Mouse (Mus musculus) ES-Bruce4 (cell line): ENCODE results near the gene Maml2. TPM values are rescaled to one million over a fixed set of nuclear protein-coding genes. Genes with fewer than 3 reads are reported as not detected.

Source experiments
- H3K27ac ChIP-seq: 2 replicates; pipeline ENCODE4 v1.5.1; 2012; ENCODE audit warnings: low read length, inconsistent platforms; ENCODE audit not compliant: insufficient read depth
- H3K27me3 ChIP-seq: 2 replicates; pipeline ENCODE4 v1.6.1; 2012; ENCODE audit warnings: mild to moderate bottlenecking, low read length, inconsistent platforms; ENCODE audit not compliant: control insufficient read depth, poor library complexity, insufficient read depth, severe bottlenecking
- H3K36me3 ChIP-seq: 2 replicates; pipeline ENCODE4 v1.6.1; 2012; ENCODE audit warnings: inconsistent platforms, mild to moderate bottlenecking, low read length, moderate library complexity; ENCODE audit not compliant: control insufficient read depth, poor library complexity, insufficient read depth, severe bottlenecking
- H3K4me1 ChIP-seq: one replicate; pipeline ENCODE4 v1.8.1; 2011; ENCODE audit warnings: low read length; ENCODE audit not compliant: control insufficient read depth, insufficient read depth
- H3K4me3 ChIP-seq: 2 replicates; pipeline ENCODE4 v1.5.1; 2011; ENCODE audit warnings: low read depth, mild to moderate bottlenecking, low read length
- H3K9ac ChIP-seq: 2 replicates; pipeline ENCODE4 v1.6.1; 2012; ENCODE audit warnings: low read depth, mild to moderate bottlenecking, inconsistent platforms; ENCODE audit not compliant: poor library complexity, severe bottlenecking
- H3K9me3 ChIP-seq: replicated peaks from 2 replicates; pipeline ENCODE4 v1.6.1; 2012; ENCODE audit warnings: mild to moderate bottlenecking, low read length, inconsistent platforms; ENCODE audit not compliant: control insufficient read depth, poor library complexity, insufficient read depth, severe bottlenecking
- CTCF ChIP-seq: IDR thresholded peaks from one replicate; pipeline ENCODE4 v1.8.1; 2011; ENCODE audit warnings: low read depth, low read length
- EP300 ChIP-seq: IDR thresholded peaks from 2 replicates; pipeline ENCODE4 v1.6.1; 2011; ENCODE audit warnings: low read depth, low read length; ENCODE audit not compliant: insufficient read depth
- POLR2A ChIP-seq: IDR thresholded peaks from one replicate; pipeline ENCODE4 v1.8.1; 2011; ENCODE audit warnings: low read length; ENCODE audit not compliant: insufficient read depth
- polyA plus RNA-seq: library from polyadenylated mRNA; stranded (reverse); fragments of >200 nt; gene quantifications from 2 replicates; pipeline ENCODE4 v1.2.4, GENCODE M21; 2011; ENCODE audit warnings: low read depth; ENCODE audit not compliant: missing spikeins, insufficient read depth, insufficient read length

The Maml2 gene
- polyA plus RNA-seq, 1 experiment = 1.4 TPM

DNA sequence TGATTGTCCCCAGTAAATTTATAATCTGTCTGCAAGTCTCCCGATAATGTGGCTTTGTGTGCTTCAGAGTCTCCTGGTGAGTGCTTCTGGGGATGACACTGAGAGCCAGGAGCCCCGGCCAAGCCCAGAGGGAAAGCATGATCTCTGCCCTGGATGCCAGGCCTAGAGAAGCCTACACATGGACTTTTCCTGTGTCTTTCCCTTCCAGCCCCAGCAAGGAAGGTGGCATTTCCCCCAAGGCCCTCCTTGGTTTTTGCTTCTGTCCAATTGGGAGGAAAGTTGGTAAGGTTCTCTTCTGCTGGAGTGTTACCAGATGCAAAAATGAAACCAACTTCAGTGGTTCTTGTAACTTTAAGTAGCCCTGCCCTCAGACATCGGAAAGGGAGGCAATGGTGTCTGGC lies 2.3 kb downstream of the Maml2 start:
- H3K27ac ChIP-seq = no peak overlapping the region
- H3K4me1 ChIP-seq = no peaks in the 10 kb centered on the region
- peaks cover 7% of the 10 kb centered on the region for H3K27me3 ChIP-seq
- H3K36me3 ChIP-seq = no peaks in the 10 kb centered on the region
- H3K4me3 ChIP-seq = no peak overlapping the region
- no peak overlapping the region for H3K9ac ChIP-seq
- no peaks in the 10 kb centered on the region for H3K9me3 ChIP-seq
- no peak for TF ChIP-seq EP300
- no peak for TF ChIP-seq POLR2A
- no peak for TF ChIP-seq CTCF

DNA sequence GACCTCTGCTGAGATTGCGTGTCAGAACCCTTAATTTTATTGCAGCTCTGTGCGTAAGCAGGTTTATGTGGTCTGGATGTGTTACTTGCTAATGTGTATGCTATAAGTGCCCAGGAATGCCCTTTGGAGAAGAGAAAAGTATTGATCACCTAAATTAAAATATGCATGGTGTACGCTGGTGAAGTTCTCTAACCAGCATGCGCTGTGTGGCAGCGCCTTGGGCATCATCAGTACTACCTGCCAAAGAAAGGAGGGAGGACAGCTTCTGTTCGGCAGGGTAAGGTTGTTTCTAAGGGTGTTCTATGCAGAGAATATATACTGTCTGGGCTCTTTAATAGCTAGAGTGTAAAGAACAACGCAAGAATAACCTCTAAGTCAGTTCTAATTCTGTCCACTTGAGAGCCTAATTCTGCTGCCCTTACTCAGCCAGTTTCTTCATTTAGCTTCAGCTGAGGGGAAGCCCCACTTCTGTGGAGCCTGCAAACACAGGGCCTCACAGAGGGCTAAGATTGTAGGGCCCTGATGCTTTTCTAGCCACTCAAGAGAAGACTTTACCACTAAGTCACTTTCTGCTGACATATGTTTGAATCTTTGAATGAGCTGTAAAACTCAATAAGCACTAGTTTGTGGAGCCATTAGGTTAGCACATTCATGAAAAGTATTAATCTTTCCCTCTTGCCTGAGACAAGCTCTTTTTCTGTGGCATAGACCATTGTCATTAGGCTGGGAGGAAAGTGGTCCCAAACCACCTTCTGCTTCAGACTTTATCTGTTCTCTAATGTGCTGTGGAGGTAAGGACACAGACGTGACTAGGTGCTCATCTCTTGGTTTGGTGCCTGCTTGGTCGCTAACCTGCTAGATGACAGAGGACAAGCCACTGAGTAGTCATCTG lies 3.4 kb downstream of the Maml2 start:
- TF ChIP-seq POLR2A (no peak), EP300 (no peak), CTCF (no peak)
- Histone ChIP-seq H3K27ac (no peak overlapping the region), H3K4me1 (no peaks in the 10 kb centered on the region), H3K9ac (no peak overlapping the region), H3K4me3 (no peak overlapping the region), H3K36me3 (no peaks in the 10 kb centered on the region), H3K27me3 (peaks cover 5% of the 10 kb centered on the region), H3K9me3 (no peaks in the 10 kb centered on the region)

DNA sequence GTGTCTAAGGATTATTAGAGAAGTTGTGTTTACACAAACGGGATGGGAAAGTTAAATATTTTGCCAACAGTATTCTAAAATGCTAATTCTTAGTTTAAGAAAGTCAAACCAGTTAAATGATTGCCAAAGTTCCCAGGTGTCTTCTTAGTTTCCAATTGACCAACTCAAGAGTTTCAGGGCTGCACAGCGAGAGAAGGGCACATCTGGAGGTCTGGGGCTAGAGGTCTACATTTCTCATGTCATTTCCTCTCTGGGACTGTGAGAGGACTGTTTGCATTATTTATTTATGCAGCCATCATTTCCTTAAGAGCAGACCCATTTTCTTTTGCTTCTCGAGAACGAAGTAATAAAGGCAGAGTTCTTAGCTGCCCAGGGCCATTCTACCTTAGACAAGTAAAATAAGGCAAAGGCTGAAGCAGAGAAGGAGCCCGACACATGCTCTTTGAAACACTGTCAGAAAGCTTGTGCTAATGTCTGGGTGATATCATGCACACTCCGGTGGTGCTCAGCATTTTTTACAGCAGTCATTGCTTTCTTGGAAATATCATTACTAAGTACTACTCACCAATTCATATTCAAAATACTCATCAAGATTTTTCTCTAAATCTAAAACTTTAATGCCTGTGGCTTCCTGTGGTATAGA lies 4.5 kb downstream of the Maml2 start:
- Histone ChIP-seq H3K9ac (no peak overlapping the region), H3K4me3 (no peak overlapping the region), H3K36me3 (no peaks in the 10 kb centered on the region), H3K9me3 (no peaks in the 10 kb centered on the region), H3K27me3 (peaks cover 3% of the 10 kb centered on the region), H3K4me1 (no peaks in the 10 kb centered on the region), H3K27ac (no peak overlapping the region)
- TF ChIP-seq CTCF (no peak), EP300 (no peak)

DNA sequence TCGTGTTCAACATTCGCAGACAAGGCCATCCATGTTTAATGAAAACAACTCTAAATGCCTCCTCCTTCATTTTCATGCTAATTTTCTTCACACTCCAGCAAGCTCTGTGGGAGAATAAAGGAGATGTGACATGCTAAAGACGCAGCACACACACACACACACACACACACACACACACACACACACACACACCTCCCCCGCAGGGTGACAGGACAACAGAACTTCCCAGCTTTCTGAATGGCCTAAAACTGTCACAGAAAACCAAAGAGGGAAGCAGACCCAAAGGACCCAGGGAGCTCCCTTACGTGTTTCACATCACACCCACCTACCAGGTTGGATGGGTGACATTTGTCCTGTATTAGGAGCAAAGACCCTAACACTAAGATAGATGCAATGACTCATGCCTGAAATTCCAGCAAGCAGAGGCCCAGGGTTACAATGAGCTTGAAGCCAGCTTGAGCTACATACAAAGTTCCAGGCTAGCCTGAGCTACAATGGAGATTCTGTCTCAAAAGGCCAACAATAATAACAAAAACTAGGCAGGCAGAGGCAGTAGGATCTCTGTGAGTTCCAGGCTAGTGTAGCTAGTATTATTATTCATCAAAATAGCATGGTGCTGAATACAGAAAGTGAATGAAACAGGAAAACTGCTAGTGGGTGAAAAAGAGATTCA lies 5.5 kb downstream of the Maml2 start:
- TF ChIP-seq POLR2A = no peak
- H3K9ac ChIP-seq = no peak overlapping the region
- no peaks in the 10 kb centered on the region for H3K9me3 ChIP-seq
- no peaks in the 10 kb centered on the region for H3K27me3 ChIP-seq
- H3K36me3 ChIP-seq = no peaks in the 10 kb centered on the region
- no peak overlapping the region for H3K27ac ChIP-seq
- H3K4me3 ChIP-seq = no peak overlapping the region
- no peaks in the 10 kb centered on the region for H3K4me1 ChIP-seq

DNA sequence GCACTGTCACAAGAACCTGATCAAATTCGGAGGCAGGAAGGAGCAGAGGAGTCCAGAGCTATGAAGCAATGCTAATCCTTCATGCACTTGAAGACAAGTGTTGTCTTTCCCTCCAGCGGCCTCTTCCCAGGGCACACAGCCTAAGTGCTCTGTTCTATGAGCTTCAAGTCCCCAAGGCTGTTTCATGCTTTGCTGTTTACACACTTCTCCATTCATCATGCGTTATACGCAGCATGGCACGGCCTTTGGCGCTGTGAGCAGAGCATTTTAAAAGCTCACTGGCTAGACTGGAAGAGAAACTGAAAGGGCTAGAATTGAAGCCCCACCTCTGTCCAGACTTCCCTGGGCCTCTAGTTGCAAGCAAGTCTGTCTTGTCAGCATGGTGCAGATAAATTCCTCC lies 6.2 kb downstream of the Maml2 start:
- Histone ChIP-seq H3K4me1 (no peaks in the 10 kb centered on the region), H3K9me3 (no peaks in the 10 kb centered on the region), H3K27ac (no peak overlapping the region)

DNA sequence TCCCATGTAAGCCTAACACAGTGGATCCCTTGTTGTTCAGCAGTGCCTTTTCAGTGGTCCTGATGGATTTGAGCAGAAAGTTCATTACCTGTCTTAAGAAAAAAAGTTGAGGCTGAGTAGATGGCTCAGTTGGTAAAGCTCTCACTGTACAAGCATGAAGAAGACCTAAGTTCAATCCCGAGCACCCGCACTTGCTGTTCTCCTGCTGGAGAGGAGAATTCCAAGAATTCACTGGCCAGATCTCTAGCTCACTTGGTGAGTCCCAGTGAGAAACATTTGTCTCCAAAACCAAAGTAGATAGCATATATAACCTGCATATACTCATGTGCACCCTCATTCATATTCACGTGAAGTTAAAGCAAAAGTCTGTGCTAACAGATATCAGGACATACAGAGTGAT lies 8.7 kb downstream of the Maml2 start:
- Histone ChIP-seq H3K27me3 (no peaks in the 10 kb centered on the region), H3K27ac (no peak overlapping the region), H3K4me3 (no peak overlapping the region), H3K36me3 (no peaks in the 10 kb centered on the region), H3K4me1 (no peaks in the 10 kb centered on the region), H3K9ac (no peak overlapping the region), H3K9me3 (no peaks in the 10 kb centered on the region)
- TF ChIP-seq EP300 (no peak), CTCF (no peak), POLR2A (no peak)

More for the DNA sequence above, 6.2 kb downstream of the Maml2 start:
- TF ChIP-seq POLR2A (no peak), CTCF (no peak), EP300 (no peak)
- Histone ChIP-seq H3K27me3 (no peaks in the 10 kb centered on the region), H3K9ac (no peak overlapping the region), H3K4me3 (no peak overlapping the region), H3K36me3 (no peaks in the 10 kb centered on the region)
